Mouse (Mus musculus) myocyte (in vitro differentiated cells): ENCODE measurements around the gene Opn4. TPM values are rescaled to one million over a fixed set of nuclear protein-coding genes. Genes with fewer than 3 reads are reported as not detected.
A peak's percentile ranks its signal among the peaks of the same experiment; 100 is the strongest.

Source experiments
- H3K27me3 ChIP-seq: one replicate; pipeline ENCODE4 v1.6.1; 2011; ENCODE audit not compliant: control insufficient read depth, insufficient read depth, insufficient read length
- H3K36me3 ChIP-seq: one replicate; pipeline ENCODE4 v1.6.1; 2011; ENCODE audit not compliant: control insufficient read depth, insufficient read depth
- H3K4me2 ChIP-seq: one replicate; pipeline ENCODE4 v1.6.1; 2011; ENCODE audit warnings: low read depth, control low read depth
- H3K4me3 ChIP-seq: one replicate; pipeline ENCODE4 v1.5.1; 2011; ENCODE audit warnings: mild to moderate bottlenecking, control low read depth, moderate library complexity
- H3K79me2 ChIP-seq: one replicate; pipeline ENCODE4 v1.6.1; 2011; ENCODE audit not compliant: control insufficient read depth, insufficient read depth
- H3ac ChIP-seq: one replicate; pipeline ENCODE4 v1.6.1; 2011; ENCODE audit not compliant: control insufficient read depth, insufficient read length
- CEBPB ChIP-seq: IDR thresholded peaks from 2 replicates; pipeline ENCODE4 v1.6.1; 2011; ENCODE audit warnings: mild to moderate bottlenecking, moderate library complexity; ENCODE audit not compliant: poor library complexity, insufficient read depth, severe bottlenecking
- E2F4 ChIP-seq: IDR thresholded peaks from one replicate; pipeline ENCODE4 v1.6.1; 2011; ENCODE audit warnings: mild to moderate bottlenecking, control low read depth, moderate library complexity; ENCODE audit not compliant: insufficient read depth
- MAX ChIP-seq: IDR thresholded peaks from one replicate; pipeline ENCODE4 v1.6.1; 2011; ENCODE audit warnings: low read depth, mild to moderate bottlenecking, control low read depth
- MYOD1 ChIP-seq, 3 experiments: IDR thresholded peaks; one replicate each; pipeline ENCODE4 v1.6.1; 2011; ENCODE audit warnings: control low read depth in 2 of 3, low read depth in 2 of 3, mild to moderate bottlenecking in 2 of 3, moderate library complexity in 1 of 3; ENCODE audit not compliant: insufficient read length in 2 of 3, control insufficient read depth in 1 of 3
- MYOG ChIP-seq, 3 experiments: IDR thresholded peaks; one replicate each; pipeline ENCODE4 v1.6.1; 2011; ENCODE audit warnings: control low read depth in 2 of 3, low read depth in 2 of 3, mild to moderate bottlenecking in 2 of 3; ENCODE audit not compliant: insufficient read length in 2 of 3, control insufficient read depth in 1 of 3, insufficient read depth in 1 of 3
- POLR2A ChIP-seq: IDR thresholded peaks from one replicate; pipeline ENCODE4 v1.6.1; 2011; ENCODE audit warnings: low read depth, mild to moderate bottlenecking, control low read depth, moderate library complexity; ENCODE audit not compliant: insufficient read length
- POLR2AphosphoS2 ChIP-seq: IDR thresholded peaks from one replicate; pipeline ENCODE4 v1.6.1; 2011; ENCODE audit warnings: low read depth, control low read depth; ENCODE audit not compliant: insufficient read length
- REST ChIP-seq: IDR thresholded peaks from one replicate; pipeline ENCODE4 v1.6.1; 2011; ENCODE audit warnings: mild to moderate bottlenecking, control low read depth, moderate library complexity; ENCODE audit not compliant: insufficient read depth, insufficient read length
- SRF ChIP-seq: IDR thresholded peaks from one replicate; pipeline ENCODE4 v1.6.1; 2011; ENCODE audit warnings: low read depth; ENCODE audit not compliant: control insufficient read depth, insufficient read length
- TCF12 ChIP-seq: IDR thresholded peaks from one replicate; pipeline ENCODE4 v1.6.1; 2011; ENCODE audit warnings: mild to moderate bottlenecking, control low read depth; ENCODE audit not compliant: poor library complexity, insufficient read depth, severe bottlenecking
- TCF3 ChIP-seq: IDR thresholded peaks from one replicate; pipeline ENCODE4 v1.6.1; 2011; ENCODE audit warnings: low read depth, control low read depth; ENCODE audit not compliant: insufficient read length
- USF1 ChIP-seq: IDR thresholded peaks from one replicate; pipeline ENCODE4 v1.6.1; 2011; ENCODE audit warnings: low read depth, mild to moderate bottlenecking, control low read depth, moderate library complexity
- polyA plus RNA-seq: library from polyadenylated mRNA; unstranded; fragments of >200 nt; fragmentation: generic; extraction: Trizol; gene quantifications from one replicate; pipeline ENCODE4 v1.2.1, GENCODE M21; 2012; ENCODE audit warnings: missing spikeins

Opn4 gene
- polyA plus RNA-seq, 1 experiment, result 0.23 TPM

DNA sequence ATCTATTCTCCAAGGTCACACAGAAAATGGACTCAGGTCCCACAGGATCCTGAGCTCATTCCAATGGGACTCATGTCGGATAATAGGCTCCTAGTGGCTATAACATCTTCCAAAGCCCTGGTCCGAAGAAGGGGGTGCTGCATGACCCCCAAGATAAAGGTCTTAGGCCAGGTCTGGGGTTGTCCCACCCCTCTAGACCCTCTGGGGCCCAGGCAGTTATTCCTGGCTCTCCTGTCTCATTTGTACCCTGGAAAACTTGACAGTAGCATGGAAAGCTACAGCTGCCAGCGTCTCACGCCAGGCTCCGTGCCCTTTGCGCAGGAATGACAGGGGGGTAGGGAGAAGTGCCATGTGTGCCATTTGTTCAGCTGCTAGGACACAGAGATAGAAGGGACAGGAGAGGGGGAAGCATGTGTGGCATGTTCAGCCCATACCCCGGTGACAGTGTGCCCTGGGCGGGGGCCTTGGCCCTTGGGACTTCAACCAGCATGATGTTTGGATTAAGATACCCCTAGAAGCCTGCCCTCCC, 10.7 kb downstream of the Opn4 start:
- peak overlapping the region; percentile 34 for H3K4me3 ChIP-seq
- no peak overlapping the region for H3ac ChIP-seq
- H3K36me3 ChIP-seq, result no peaks in the 10 kb centered on the region
- TF ChIP-seq MYOG (IDR thresholded peaks at IDR 0.05; ENCODE audit: control insufficient read depth in 1 of 3, insufficient read depth in 1 of 3, insufficient read length in 2 of 3, low read depth in 2 of 3), result peak in 1 of 3 experiments; percentile 54
- TF ChIP-seq SRF, result no peak
- no peak for TF ChIP-seq REST
- H3K4me2 ChIP-seq, result peak overlapping the region; percentile 73
- no peaks in the 10 kb centered on the region for H3K27me3 ChIP-seq
- H3K79me2 ChIP-seq, result peaks cover 16% of the 10 kb centered on the region

DNA sequence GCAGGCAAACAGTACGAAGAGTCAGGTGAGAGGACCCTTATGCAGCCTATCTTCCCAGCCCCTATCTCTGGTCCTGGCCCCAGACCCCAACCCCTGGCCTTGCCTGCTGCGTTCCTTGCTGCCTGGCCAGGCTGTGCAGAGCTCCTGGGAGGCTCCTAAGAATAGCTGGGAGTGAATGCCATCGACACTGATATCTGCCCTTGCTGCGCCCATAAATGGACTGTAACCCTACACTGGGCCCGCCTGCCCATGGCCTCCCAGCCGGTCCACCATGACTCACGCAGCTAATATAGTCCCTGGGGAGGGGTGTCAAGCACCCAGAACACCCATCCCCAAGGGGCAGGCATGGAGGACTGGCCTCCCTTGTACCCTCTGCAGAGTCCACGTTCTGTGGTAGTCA, 11.4 kb downstream of the Opn4 start, which contains the start of gene Ldb3:
Gene Ldb3, minus strand, starts transcription at position 185 of the 400 bp plus-strand sequence.
- Histone ChIP-seq H3K36me3 (no peaks in the 10 kb centered on the region), H3ac (peak within 1 kb of the TSS; percentile 19), H3K79me2 (peaks cover 16% of the 10 kb centered on the region), H3K4me2 (peak within 1 kb of the TSS; percentile 79), H3K27me3 (no peaks in the 10 kb centered on the region), H3K4me3 (peak within 1 kb of the TSS; percentile 34)
- peak; percentile 98 for TF ChIP-seq SRF
- TF ChIP-seq TCF3, result no peak
- no peak for TF ChIP-seq E2F4
- no peak for TF ChIP-seq TCF12
- no peak for TF ChIP-seq USF1
- TF ChIP-seq CEBPB, result no peak
- TF ChIP-seq POLR2A, result peak; percentile 92
- TF ChIP-seq MYOD1 (IDR thresholded peaks at IDR 0.05; ENCODE audit: control insufficient read depth in 1 of 3, insufficient read length in 2 of 3, low read depth in 2 of 3), result peak in 1 of 3 experiments; percentile 52
- no peak for TF ChIP-seq REST
- peak in 1 of 3 experiments; percentile 68 for TF ChIP-seq MYOG (IDR thresholded peaks at IDR 0.05; ENCODE audit: control insufficient read depth in 1 of 3, insufficient read depth in 1 of 3, insufficient read length in 2 of 3, low read depth in 2 of 3)
- TF ChIP-seq POLR2AphosphoS2, result peak; percentile 86
- TF ChIP-seq MAX, result no peak

DNA sequence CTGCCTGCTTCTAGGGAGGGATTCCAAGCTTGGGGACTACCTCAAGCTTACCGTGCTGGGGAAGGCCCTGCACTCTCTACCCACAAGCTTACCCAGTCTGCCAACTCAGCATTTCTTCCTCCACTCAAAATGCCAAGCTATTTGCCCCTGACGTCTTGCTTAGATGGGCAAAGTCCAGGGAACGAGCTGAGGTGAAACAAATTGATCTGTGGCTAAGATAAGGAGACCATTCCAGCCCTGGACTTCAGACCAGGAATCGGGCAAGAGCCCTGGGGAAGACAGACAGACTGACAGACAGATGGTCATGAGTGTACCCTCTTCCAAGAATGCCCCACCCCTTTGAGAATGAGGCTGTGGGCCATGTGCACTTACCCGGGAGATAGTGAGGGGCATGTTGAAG, 11.9 kb downstream of the Opn4 start:
- Histone ChIP-seq H3K4me3 (peak overlapping the region; percentile 34), H3K36me3 (no peaks in the 10 kb centered on the region), H3K4me2 (peak overlapping the region; percentile 79)

DNA sequence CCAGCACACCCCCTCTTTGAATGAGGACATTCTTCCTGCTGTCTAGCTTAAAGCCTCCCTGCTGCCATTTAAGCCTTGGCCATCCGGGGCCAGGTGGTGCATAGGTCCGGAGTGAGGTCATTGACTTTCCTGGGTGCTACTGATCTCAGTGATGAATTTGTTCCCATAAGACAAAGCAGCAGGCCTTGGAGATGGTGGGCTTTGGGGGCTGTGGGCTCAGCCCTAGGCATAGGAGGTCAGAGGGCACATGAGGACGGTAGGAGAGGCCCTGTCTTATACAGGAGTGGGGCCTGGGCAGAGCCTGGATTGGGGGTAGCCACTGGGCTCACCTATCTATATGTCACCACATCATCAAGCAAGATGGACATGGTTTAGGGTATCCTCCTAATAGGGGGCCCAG, 13.1 kb downstream of the Opn4 start:
- peak overlapping the region; percentile 34 for H3K4me3 ChIP-seq
- no peaks in the 10 kb centered on the region for H3K36me3 ChIP-seq
- TF ChIP-seq POLR2A, result no peak
- TF ChIP-seq POLR2AphosphoS2, result no peak
- H3K27me3 ChIP-seq, result no peaks in the 10 kb centered on the region
- no peak overlapping the region for H3ac ChIP-seq
- H3K79me2 ChIP-seq, result peaks cover 16% of the 10 kb centered on the region
- H3K4me2 ChIP-seq, result peak overlapping the region; percentile 79

More for the DNA sequence above, 11.9 kb downstream of the Opn4 start:
- H3K79me2 ChIP-seq, result peaks cover 16% of the 10 kb centered on the region
- H3ac ChIP-seq, result peak overlapping the region; percentile 19
- TF ChIP-seq MAX, result no peak
- TF ChIP-seq USF1, result no peak
- no peak for TF ChIP-seq E2F4
- TF ChIP-seq MYOG (IDR thresholded peaks at IDR 0.05; ENCODE audit: control insufficient read depth in 1 of 3, insufficient read depth in 1 of 3, insufficient read length in 2 of 3, low read depth in 2 of 3), result no peak
- TF ChIP-seq POLR2AphosphoS2, result no peak
- no peak for TF ChIP-seq CEBPB
- no peak for TF ChIP-seq POLR2A
- TF ChIP-seq TCF3, result no peak
- TF ChIP-seq SRF, result no peak
- no peak for TF ChIP-seq REST
- no peak for TF ChIP-seq MYOD1 (IDR thresholded peaks at IDR 0.05; ENCODE audit: control insufficient read depth in 1 of 3, insufficient read length in 2 of 3, low read depth in 2 of 3)
- TF ChIP-seq TCF12, result no peak
- H3K27me3 ChIP-seq, result no peaks in the 10 kb centered on the region

GRCm38 (mm10) chr14:34585358-34586105, 14.4 kb downstream of the Opn4 start:
- TF ChIP-seq SRF (no peak), MYOD1 (IDR thresholded peaks at IDR 0.05; ENCODE audit: control insufficient read depth in 1 of 3, insufficient read length in 2 of 3, low read depth in 2 of 3) (no peak)
- Histone ChIP-seq H3ac (no peak overlapping the region), H3K36me3 (no peaks in the 10 kb centered on the region), H3K79me2 (peaks cover 16% of the 10 kb centered on the region), H3K4me2 (peak overlapping the region; percentile 79), H3K4me3 (no peak overlapping the region), H3K27me3 (no peaks in the 10 kb centered on the region)
